Mouse (Mus musculus) fat pad, adult 2 months (tissue): ENCODE measurements around the gene Fdx1l.

Experiments used
- DNase-seq: peaks from one replicate; pipeline ENCODE4 v3.0.0-alpha.2; 2011; ENCODE audit warnings: low read depth, low spot score; ENCODE audit errors: extremely low read depth

Gene Fdx1l

DNA sequence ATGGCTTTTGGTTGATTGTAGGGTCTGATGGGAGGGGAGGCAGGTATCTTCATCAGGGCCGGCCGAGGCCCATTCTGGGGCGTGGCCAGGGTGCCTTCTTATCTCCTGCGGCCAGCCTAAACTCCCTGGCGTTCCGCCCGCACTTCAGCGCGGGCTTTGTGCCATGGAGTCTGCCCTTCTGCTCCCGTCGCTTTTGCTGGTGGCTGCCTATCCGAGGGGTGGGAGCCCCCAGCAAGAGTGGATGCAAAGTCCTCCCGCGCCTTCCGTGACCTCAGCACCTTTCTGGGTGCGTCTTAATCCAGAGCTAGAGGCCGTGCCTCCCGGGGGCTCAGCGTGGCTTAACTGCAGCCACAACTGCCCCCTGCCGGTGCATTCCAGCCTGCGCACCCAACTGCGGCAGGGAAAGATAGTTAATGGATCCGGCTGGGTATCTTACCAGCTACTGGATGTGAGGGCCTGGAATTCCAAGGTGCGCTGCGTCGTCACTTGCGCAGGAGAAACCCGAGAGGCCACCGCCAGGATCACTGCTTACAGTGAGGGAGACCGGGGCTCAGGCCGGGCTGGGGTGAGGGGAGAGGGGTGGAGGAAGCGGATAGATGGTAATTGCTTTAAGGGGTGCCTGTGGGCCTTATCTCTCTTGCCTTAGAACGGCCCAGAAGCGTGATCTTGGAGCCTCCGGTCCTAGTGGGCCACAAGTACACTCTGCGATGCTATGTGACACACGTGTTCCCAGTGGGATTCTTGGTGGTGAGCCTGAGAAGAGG lies 43.9 kb downstream of the Fdx1l start, which contains the start of gene Icam4:
Gene Icam4 (plus strand): TSS at position 83 of the 764 bp plus-strand sequence.
- DNase-seq, result no peak

DNA sequence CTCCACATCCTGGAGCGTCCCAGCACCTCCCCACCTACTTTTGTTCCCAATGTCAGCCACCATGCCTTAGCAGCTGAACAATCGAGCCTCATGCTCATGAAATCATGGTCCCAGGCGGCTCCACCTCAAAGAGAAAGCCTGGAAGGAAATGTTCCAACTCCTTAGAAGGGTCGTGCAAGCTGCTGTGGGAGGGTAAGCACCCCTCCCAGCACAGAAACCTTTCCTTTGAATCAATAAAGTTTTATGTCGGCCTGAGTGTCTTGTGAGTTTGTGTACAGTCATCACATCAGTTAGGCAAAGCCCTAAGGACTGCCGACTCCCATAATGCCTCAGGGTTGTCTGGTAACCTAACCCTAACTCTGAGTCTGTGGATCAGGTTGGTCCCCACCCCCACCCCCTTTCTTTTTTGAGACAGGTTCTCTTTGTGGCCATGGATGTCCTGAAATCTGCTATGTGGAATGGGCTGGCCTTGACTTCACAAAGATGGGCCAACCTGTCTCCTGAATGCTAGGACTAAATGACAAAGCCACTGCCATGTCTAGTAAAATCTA lies 44.8 kb downstream of the Fdx1l start:
- no peak for DNase-seq

DNA sequence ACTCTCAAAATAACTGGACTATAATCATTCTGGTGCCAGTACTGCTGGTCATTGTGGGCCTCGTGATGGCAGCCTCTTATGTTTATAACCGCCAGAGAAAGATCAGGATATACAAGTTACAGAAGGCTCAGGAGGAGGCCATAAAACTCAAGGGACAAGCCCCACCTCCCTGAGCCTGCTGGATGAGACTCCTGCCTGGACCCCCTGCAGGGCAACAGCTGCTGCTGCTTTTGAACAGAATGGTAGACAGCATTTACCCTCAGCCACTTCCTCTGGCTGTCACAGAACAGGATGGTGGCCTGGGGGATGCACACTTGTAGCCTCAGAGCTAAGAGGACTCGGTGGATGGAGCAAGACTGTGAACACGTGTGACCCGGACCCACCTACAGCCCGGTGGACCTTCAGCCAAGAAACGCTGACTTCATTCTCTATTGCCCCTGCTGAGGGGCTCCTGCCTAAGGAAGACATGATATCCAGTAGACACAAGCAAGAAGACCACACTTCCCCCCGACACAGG lies 45.6 kb downstream of the Fdx1l start:
- DNase-seq, result no peak

DNA sequence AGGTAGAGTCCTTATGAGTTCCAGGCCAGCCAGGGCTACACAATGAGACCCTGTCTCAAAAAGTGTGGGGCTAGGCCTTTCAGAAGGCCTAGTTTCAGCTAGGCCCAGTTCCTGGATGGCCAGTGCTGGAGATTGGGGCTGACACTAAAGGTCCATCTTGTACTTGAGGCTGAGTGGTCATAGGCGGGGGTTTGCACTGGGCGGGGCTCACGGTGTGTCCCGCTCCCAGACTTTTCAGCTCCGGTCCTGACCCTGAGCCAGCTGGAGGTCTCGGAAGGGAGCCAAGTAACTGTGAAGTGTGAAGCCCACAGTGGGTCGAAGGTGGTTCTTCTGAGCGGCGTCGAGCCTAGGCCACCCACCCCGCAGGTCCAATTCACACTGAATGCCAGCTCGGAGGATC lies 46.6 kb downstream of the Fdx1l start:
- no peak for DNase-seq

DNA sequence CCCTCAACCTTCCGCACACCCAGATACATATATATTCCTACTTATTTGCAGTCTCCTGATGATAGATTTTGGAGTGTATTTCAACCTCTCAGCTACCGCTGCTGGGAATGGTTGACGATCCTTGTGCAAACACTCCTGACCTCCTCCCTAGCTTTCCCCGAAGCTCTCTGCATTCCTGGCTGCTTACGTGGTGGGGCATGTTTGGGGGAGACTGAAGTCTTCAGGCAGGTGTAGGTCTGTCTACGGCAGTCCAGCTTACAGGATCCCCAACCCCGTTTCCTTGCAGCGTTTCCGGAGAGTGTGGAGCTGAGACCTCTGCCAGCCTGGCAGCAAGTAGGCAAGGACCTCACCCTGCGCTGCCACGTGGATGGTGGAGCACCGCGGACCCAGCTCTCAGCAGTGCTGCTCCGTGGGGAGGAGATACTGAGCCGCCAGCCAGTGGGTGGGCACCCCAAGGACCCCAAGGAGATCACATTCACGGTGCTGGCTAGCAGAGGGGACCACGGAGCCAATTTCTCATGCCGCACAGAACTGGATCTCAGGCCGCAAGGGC lies 48.1 kb downstream of the Fdx1l start:
- DNase-seq, result no peak

DNA sequence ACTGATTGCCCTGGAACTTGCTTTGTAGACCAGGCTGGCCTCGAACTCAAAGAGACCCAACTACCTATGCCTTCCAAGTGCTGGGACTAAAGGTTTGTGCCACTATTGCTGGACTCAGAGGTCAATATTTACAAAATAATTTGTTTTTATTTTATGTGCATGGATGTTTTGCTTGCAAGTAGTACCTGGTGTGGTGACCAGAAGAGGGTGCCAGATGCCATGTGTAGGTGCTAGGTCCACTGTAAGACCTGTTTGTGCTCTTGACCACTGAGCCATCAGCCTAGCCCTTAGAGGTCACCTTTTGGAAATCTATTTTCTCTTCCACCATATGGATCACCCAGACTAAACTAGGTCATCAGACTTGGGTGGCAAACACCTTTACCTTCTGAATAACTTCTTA lies 50.7 kb downstream of the Fdx1l start:
- DNase-seq, result no peak

DNA sequence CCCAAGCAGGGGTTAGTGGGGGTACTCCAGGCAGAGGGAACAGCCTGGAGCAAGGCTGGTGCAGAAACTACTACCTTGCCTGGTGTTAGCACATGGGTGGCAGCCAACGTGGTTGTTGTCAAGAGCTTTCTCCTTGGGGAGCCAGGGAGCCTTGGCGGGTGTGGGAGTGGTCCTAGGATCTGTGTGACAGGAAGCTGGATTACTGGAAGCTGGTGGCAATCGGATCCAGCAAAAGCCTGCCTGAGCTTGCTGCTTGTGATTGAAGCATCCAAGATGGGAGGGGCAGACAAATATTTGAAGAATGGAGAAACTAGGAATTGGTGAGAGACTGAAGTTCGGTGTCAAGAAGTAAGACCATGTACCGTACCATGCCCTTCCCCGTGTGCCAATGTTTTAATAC lies 51.1 kb downstream of the Fdx1l start:
- DNase-seq, result no peak

DNA sequence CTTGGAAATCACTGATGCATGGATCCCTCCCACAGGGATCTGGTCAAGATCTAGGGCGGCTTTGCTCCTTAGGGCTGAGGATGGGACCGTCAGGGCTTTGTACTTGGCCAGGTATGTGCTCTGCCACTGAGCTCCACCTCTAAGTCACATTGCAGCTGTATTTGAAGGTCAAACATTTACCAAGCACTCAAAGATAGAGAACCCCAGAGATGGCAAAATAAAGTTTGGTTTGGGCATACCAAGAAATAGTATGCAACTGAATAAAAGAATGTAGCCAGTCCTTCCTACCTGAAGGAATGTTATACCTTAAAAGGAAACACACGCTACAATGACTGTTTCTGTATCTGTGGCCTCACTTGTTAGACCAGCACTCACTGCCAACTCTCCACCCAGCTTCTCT lies 52.1 kb downstream of the Fdx1l start:
- no peak for DNase-seq

DNA sequence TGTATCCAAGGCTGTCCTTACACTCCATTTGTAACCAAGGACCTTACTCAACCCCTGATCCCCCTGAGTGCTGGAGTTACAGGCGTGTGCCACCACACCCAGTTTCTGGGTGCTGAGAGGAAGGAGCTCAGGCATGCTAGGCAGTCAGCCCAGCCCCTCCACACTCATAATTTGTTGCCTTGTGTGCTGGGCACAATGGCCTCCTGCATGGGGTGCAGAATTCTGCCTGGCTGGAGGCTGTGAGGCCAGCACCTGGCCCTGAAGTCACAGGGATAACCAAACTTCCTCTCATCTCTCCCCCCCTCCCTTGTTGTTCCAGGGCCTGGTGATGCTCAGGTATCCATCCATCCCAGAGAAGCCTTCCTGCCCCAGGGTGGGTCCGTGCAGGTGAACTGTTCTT lies 54.8 kb downstream of the Fdx1l start:
- DNase-seq, result no peak
